Mouse (Mus musculus) kidney, adult 2 months (tissue): Measurements from ENCODE around the gene Tm9sf2. TPM values are rescaled to one million over a fixed set of nuclear protein-coding genes. Genes with fewer than 3 reads are reported as not detected.

ENCODE experiments used
- DNase-seq: peaks from one replicate; pipeline ENCODE4 v3.0.0; 2021
- H3K27ac ChIP-seq: fragments of 200-500 bp; 2 replicates; pipeline ENCODE4 v1.5.1; 2012; ENCODE audit warnings: low read depth, low read length, control low read depth, inconsistent platforms; ENCODE audit not compliant: insufficient read depth
- H3K27me3 ChIP-seq: fragments of 200-500 bp; replicated peaks from 2 replicates; pipeline ENCODE4 v1.6.1; 2012; ENCODE audit warnings: mild to moderate bottlenecking, moderate library complexity, low read length, inconsistent platforms; ENCODE audit not compliant: control insufficient read depth, insufficient read depth
- H3K36me3 ChIP-seq: fragments of 200-500 bp; 2 replicates; pipeline ENCODE4 v1.6.1; 2012; ENCODE audit warnings: mild to moderate bottlenecking, moderate library complexity, low read length, inconsistent platforms; ENCODE audit not compliant: control insufficient read depth, insufficient read depth
- H3K4me1 ChIP-seq: fragments of 200-500 bp; 2 replicates; pipeline ENCODE4 v1.6.1; 2011; ENCODE audit warnings: low read length; ENCODE audit not compliant: control insufficient read depth, insufficient read depth
- H3K4me3 ChIP-seq: fragments of 200-500 bp; 2 replicates; pipeline ENCODE4 v1.5.1; 2011; ENCODE audit warnings: mild to moderate bottlenecking, low read depth, low read length, control low read depth; ENCODE audit not compliant: insufficient read depth
- CTCF ChIP-seq: fragments of 200-500 bp; conservative IDR thresholded peaks from 2 replicates; pipeline ENCODE4 v1.5.1; 2011; ENCODE audit warnings: low read depth, mild to moderate bottlenecking, control low read depth, low read length, moderate library complexity, mixed read lengths; ENCODE audit not compliant: insufficient read depth, insufficient read length
- POLR2A ChIP-seq: fragments of 200-500 bp; IDR thresholded peaks from one replicate; pipeline ENCODE4 v1.6.1; 2011; ENCODE audit warnings: low read depth, low read length, control low read depth
- WGBS: fragments of 180-500 bp; shearing (Covaris S2); methylation state at CpG from one replicate; pipeline ENCODE4 v1.1.7; 2018; 5-methylcytosine and 5-hydroxymethylcytosine counted together
- polyA plus RNA-seq: library from polyadenylated mRNA; depleted of rRNA; stranded (reverse); fragments of >200 nt; gene quantifications from 2 replicates; pipeline ENCODE4 v1.2.3, GENCODE M21; 2012; rRNA removed

Tm9sf2 gene
- 136 and 197 TPM in 2 replicates for polyA plus RNA-seq

GRCm38 (mm10) chr14:122106822-122107468 lies at the start of gene Tm9sf2:
Gene Tm9sf2, plus strand, starts transcription at chr14:122107038.
- TF ChIP-seq CTCF (no peak), POLR2A (peak; percentile 88)
- Histone ChIP-seq H3K36me3 (no peaks in the 10 kb centered on the region), H3K4me3 (peak within 1 kb of the TSS; percentile 95), H3K27ac (peak within 1 kb of the TSS; percentile 88), H3K27me3 (no peaks in the 10 kb centered on the region), H3K4me1 (peaks cover 9% of the 10 kb centered on the region; the same call in 1 of the 2 replicates)
- DNase-seq, result peak; percentile 97
- under 1% methylated on average over 75 of the region's 76 CpGs for WGBS

DNA sequence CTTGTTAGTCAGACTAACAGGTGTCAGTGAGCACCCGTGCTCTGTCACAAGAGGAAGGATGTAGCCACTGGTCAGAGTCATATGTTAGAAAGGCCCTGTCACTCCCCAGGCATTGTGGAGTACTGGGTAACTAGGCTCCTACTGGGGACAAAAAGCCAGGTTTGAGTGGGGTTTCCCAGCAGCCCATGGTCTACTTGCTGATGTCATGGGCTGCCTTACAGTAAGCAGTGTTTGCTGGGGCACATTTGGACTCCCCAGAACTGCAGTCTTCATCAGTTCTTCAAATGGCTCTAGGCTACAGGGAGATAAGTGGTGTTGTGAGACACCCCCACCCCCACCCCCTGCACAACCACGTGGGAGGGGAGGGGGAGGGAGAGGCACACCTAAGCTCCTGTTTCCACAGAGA lies 48.9 kb upstream of the Tm9sf2 start:
- Histone ChIP-seq H3K4me1 (no peaks in the 10 kb centered on the region), H3K4me3 (no peak overlapping the region), H3K36me3 (no peaks in the 10 kb centered on the region), H3K27me3 (no peaks in the 10 kb centered on the region), H3K27ac (no peak overlapping the region)
- TF ChIP-seq CTCF (no peak), POLR2A (no peak)
- DNase-seq, result no peak
- WGBS, result 29% methylated on average over 2 of the region's 2 CpGs

DNA sequence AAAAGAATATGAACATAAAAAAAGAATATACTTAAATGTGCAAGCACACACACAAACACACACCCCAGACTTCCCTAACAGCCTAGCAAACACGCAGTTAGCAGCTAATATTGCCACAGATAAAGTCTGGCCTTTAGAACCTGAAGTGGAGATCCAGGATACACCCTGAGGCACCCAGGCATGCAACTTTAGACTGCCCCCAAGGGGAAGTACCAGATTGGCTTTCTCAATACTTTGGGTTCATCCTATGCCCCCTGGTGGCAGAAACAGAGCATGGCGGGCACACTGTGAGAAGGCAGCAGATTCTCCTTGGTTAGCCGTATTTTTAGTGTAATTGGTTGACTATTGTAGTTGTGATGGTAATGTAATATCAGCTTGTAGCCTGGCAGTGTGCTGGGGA lies 46.2 kb upstream of the Tm9sf2 start:
- TF ChIP-seq CTCF (peak; percentile 94), POLR2A (no peak)
- WGBS, result 3% methylated on average over 3 of the region's 3 CpGs
- Histone ChIP-seq H3K27ac (no peak overlapping the region), H3K4me3 (no peak overlapping the region), H3K27me3 (no peaks in the 10 kb centered on the region), H3K4me1 (no peaks in the 10 kb centered on the region), H3K36me3 (no peaks in the 10 kb centered on the region)
- peak; percentile 85 for DNase-seq

- TF ChIP-seq POLR2A, result no peak
- TF ChIP-seq CTCF, result no peak
- Histone ChIP-seq H3K4me1 (no peaks in the 10 kb centered on the region), H3K27ac (no peak overlapping the region), H3K27me3 (no peaks in the 10 kb centered on the region), H3K36me3 (no peaks in the 10 kb centered on the region), H3K4me3 (no peak overlapping the region)
- 83% methylated on average over 6 of the region's 6 CpGs for WGBS
- DNase-seq, result no peak
Observed at GRCm38 (mm10) chr14:122061376-122061775, 45.5 kb upstream of the Tm9sf2 start.

- H3K27ac ChIP-seq, result no peak overlapping the region
- 87% methylated on average over 10 of the region's 10 CpGs for WGBS
Observed at GRCm38 (mm10) chr14:122062411-122063090, 44.3 kb upstream of the Tm9sf2 start.

GRCm38 (mm10) chr14:122063599-122063998 lies 43.2 kb upstream of the Tm9sf2 start:
- no peak for DNase-seq
- TF ChIP-seq POLR2A (no peak), CTCF (no peak)

More at GRCm38 (mm10) chr14:122062411-122063090, 44.3 kb upstream of the Tm9sf2 start:
- Histone ChIP-seq H3K27me3 (no peaks in the 10 kb centered on the region), H3K36me3 (no peaks in the 10 kb centered on the region), H3K4me1 (peaks cover 2% of the 10 kb centered on the region; the same call in 1 of the 2 replicates), H3K4me3 (no peak overlapping the region)
- TF ChIP-seq CTCF (no peak), POLR2A (no peak)
- no peak for DNase-seq

DNA sequence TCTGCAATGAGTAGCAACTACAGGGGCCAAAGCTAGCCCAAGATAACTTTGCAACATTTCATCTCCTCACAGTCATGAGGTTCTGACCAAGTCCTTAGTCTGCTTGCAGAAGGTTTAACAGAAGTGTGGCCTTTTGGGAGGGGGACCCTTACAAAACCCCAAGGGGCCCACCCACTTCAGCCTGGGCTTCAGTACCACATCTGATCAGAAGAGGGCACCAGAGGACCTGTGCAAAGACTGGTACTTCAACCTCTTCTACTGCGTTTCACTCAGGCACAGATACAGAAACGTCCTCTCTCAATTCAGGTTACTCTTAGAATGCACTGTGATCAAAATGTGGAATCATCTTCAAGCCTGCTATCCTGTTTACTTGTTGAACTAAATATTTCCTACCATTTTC lies 42.3 kb upstream of the Tm9sf2 start:
- 6% methylated on average over 2 of the region's 2 CpGs for WGBS

More at GRCm38 (mm10) chr14:122063599-122063998, 43.2 kb upstream of the Tm9sf2 start:
- peaks cover 10% of the 10 kb centered on the region for H3K4me1 ChIP-seq
- no peaks in the 10 kb centered on the region for H3K27me3 ChIP-seq
- H3K4me3 ChIP-seq, result no peak overlapping the region
- H3K36me3 ChIP-seq, result no peaks in the 10 kb centered on the region
- 80% methylated on average over 5 of the region's 5 CpGs for WGBS
- no peak overlapping the region for H3K27ac ChIP-seq

More for the DNA sequence above, 42.3 kb upstream of the Tm9sf2 start:
- Histone ChIP-seq H3K4me3 (no peak overlapping the region), H3K36me3 (no peaks in the 10 kb centered on the region), H3K27me3 (no peaks in the 10 kb centered on the region), H3K4me1 (peaks cover 12% of the 10 kb centered on the region), H3K27ac (no peak overlapping the region)
- DNase-seq, result peak; percentile 60
- TF ChIP-seq CTCF (peak; percentile 88), POLR2A (no peak)
